Mouse (Mus musculus) forebrain, embryonic 14.5 days (tissue): ENCODE data around the gene Aco1. TPM values are rescaled to one million over a fixed set of nuclear protein-coding genes. Genes with fewer than 3 reads are reported as not detected.

ENCODE experiments used
- ATAC-seq: fragments of 200-750 bp; cut with Nextera tagmentation; 2 replicates; pipeline ENCODE4 v1.8.0; 2017; ENCODE audit warnings: mild to moderate bottlenecking, moderate library complexity
- DNase-seq: peaks from one replicate; pipeline ENCODE4 v3.0.0-alpha.2; 2015; ENCODE audit warnings: low spot score
- H3K27ac ChIP-seq: fragments of 300-500 bp; sonication (generic); 2 replicates; pipeline ENCODE4 v1.5.1; 2014; ENCODE audit warnings: low read depth, mild to moderate bottlenecking, control low read depth, low read length, moderate library complexity
- H3K27me3 ChIP-seq: fragments of 300-500 bp; sonication (generic); replicated peaks from 2 replicates; pipeline ENCODE4 v1.6.1; 2014; ENCODE audit warnings: low read length, control low read depth, mixed read lengths; ENCODE audit not compliant: control insufficient read depth, insufficient read depth
- H3K36me3 ChIP-seq: fragments of 300-500 bp; sonication (generic); 2 replicates; pipeline ENCODE4 v1.6.1; 2014; ENCODE audit warnings: low read length, control low read depth; ENCODE audit not compliant: control insufficient read depth, insufficient read depth
- H3K4me1 ChIP-seq: fragments of 300-500 bp; sonication (generic); 2 replicates; pipeline ENCODE4 v1.6.1; 2014; ENCODE audit warnings: antibody characterized with exemption, low read length, control low read depth; ENCODE audit not compliant: control insufficient read depth, insufficient read depth
- H3K4me2 ChIP-seq: fragments of 300-500 bp; sonication (generic); 2 replicates; pipeline ENCODE4 v1.6.1; 2014; ENCODE audit warnings: mild to moderate bottlenecking, control low read depth, low read length
- H3K4me3 ChIP-seq: fragments of 300-500 bp; sonication (generic); 2 replicates; pipeline ENCODE4 v1.5.1; 2014; ENCODE audit warnings: low read depth, low read length, control low read depth
- H3K9ac ChIP-seq: fragments of 300-500 bp; sonication (generic); 2 replicates; pipeline ENCODE4 v1.6.1; 2014; ENCODE audit warnings: mild to moderate bottlenecking, low read length, control low read depth, moderate library complexity
- H3K9me3 ChIP-seq: fragments of 300-500 bp; sonication (generic); replicated peaks from 2 replicates; pipeline ENCODE4 v1.6.1; 2016; ENCODE audit warnings: low read length, control low read depth, mixed read lengths; ENCODE audit not compliant: control insufficient read depth
- WGBS: fragments of 180-500 bp; shearing (Covaris S2); extraction: QIAGEN DNeasy Blood & Tissue Kit; methylation state at CpG from one replicate; pipeline ENCODE4 v1.1.7; 2014; 5-methylcytosine and 5-hydroxymethylcytosine counted together
- polyA plus RNA-seq: library from polyadenylated mRNA; unstranded; fragments of >200 nt; fragmentation: Nextera tagmentation; extraction: Ambion mirVana; gene quantifications from 2 replicates; pipeline ENCODE4 v1.2.1, GENCODE M21; 2014

Aco1 gene
- polyA plus RNA-seq, 1 experiment from 2014 or later: 50.9 TPM

GRCm38 (mm10) chr4:40153500-40153899, 10.6 kb downstream of the Aco1 start:
- Histone ChIP-seq H3K4me1 (no peaks in the 10 kb centered on the region), H3K27ac (no peak overlapping the region), H3K9me3 (no peaks in the 10 kb centered on the region), H3K4me2 (no peak overlapping the region), H3K27me3 (no peaks in the 10 kb centered on the region), H3K9ac (no peak overlapping the region), H3K36me3 (no peaks in the 10 kb centered on the region), H3K4me3 (no peak overlapping the region)
- DNase-seq (no peak), ATAC-seq (no peak)
- WGBS: 96% methylated on average over 4 of the region's 4 CpGs

GRCm38 (mm10) chr4:40154751-40155150, 11.9 kb downstream of the Aco1 start:
- ATAC-seq: no peak

GRCm38 (mm10) chr4:40155467-40155999, 12.7 kb downstream of the Aco1 start:
- H3K4me3 ChIP-seq: no peak overlapping the region
- WGBS: 93% methylated on average over 13 of the region's 13 CpGs
- H3K27me3 ChIP-seq: no peaks in the 10 kb centered on the region
- no peak overlapping the region for H3K4me2 ChIP-seq
- no peaks in the 10 kb centered on the region for H3K36me3 ChIP-seq
- DNase-seq: no peak
- ATAC-seq: no peak
- no peak overlapping the region for H3K27ac ChIP-seq
- no peaks in the 10 kb centered on the region for H3K4me1 ChIP-seq
- no peaks in the 10 kb centered on the region for H3K9me3 ChIP-seq
- no peak overlapping the region for H3K9ac ChIP-seq

More at GRCm38 (mm10) chr4:40154751-40155150, 11.9 kb downstream of the Aco1 start:
- no peak overlapping the region for H3K4me2 ChIP-seq
- H3K9ac ChIP-seq: no peak overlapping the region
- H3K27ac ChIP-seq: no peak overlapping the region
- H3K4me1 ChIP-seq: no peaks in the 10 kb centered on the region
- no peaks in the 10 kb centered on the region for H3K9me3 ChIP-seq
- WGBS: 94% methylated on average over 4 of the region's 4 CpGs
- H3K36me3 ChIP-seq: no peaks in the 10 kb centered on the region
- H3K27me3 ChIP-seq: no peaks in the 10 kb centered on the region
- no peak overlapping the region for H3K4me3 ChIP-seq
- DNase-seq: no peak

- Histone ChIP-seq H3K9me3 (no peaks in the 10 kb centered on the region; the same call in 1 of the 2 replicates), H3K9ac (no peak overlapping the region), H3K4me3 (no peak overlapping the region), H3K4me2 (no peak overlapping the region), H3K27ac (no peak overlapping the region), H3K4me1 (no peaks in the 10 kb centered on the region), H3K27me3 (no peaks in the 10 kb centered on the region), H3K36me3 (no peaks in the 10 kb centered on the region)
- DNase-seq: no peak
- no peak for ATAC-seq
- WGBS: 93% methylated on average over 2 of the region's 2 CpGs
These were observed 13.3 kb downstream of the Aco1 start for GRCm38 (mm10) chr4:40156153-40156552.

GRCm38 (mm10) chr4:40156582-40157499, 14.0 kb downstream of the Aco1 start:
- ATAC-seq: no peak
- H3K27ac ChIP-seq: no peak overlapping the region
- 68% methylated on average over 18 of the region's 18 CpGs for WGBS

GRCm38 (mm10) chr4:40157500-40158223, 14.8 kb downstream of the Aco1 start:
- Histone ChIP-seq H3K4me3 (no peak overlapping the region), H3K4me2 (no peak overlapping the region), H3K27me3 (no peaks in the 10 kb centered on the region), H3K36me3 (no peaks in the 10 kb centered on the region), H3K27ac (no peak overlapping the region), H3K9ac (no peak overlapping the region), H3K4me1 (no peaks in the 10 kb centered on the region), H3K9me3 (no peaks in the 10 kb centered on the region; the same call in 1 of the 2 replicates)
- no peak for DNase-seq
- ATAC-seq: no peak
- 87% methylated on average over 5 of the region's 5 CpGs for WGBS

More at GRCm38 (mm10) chr4:40156582-40157499, 14.0 kb downstream of the Aco1 start:
- no peak overlapping the region for H3K9ac ChIP-seq
- no peaks in the 10 kb centered on the region; the same call in 1 of the 2 replicates for H3K9me3 ChIP-seq
- H3K27me3 ChIP-seq: no peaks in the 10 kb centered on the region
- H3K36me3 ChIP-seq: no peaks in the 10 kb centered on the region
- DNase-seq: no peak
- H3K4me3 ChIP-seq: no peak overlapping the region
- no peak overlapping the region for H3K4me2 ChIP-seq
- H3K4me1 ChIP-seq: no peaks in the 10 kb centered on the region

GRCm38 (mm10) chr4:40158224-40158540, 15.3 kb downstream of the Aco1 start:
- H3K27ac ChIP-seq: no peak overlapping the region
- H3K9ac ChIP-seq: no peak overlapping the region
- H3K36me3 ChIP-seq: no peaks in the 10 kb centered on the region
- 74% methylated on average over 5 of the region's 5 CpGs for WGBS
- no peaks in the 10 kb centered on the region for H3K27me3 ChIP-seq
- no peak for DNase-seq
- no peak overlapping the region for H3K4me2 ChIP-seq
- H3K4me3 ChIP-seq: no peak overlapping the region
- H3K4me1 ChIP-seq: no peaks in the 10 kb centered on the region
- no peak for ATAC-seq
- no peaks in the 10 kb centered on the region; the same call in 1 of the 2 replicates for H3K9me3 ChIP-seq

GRCm38 (mm10) chr4:40160591-40161434, 17.9 kb downstream of the Aco1 start:
- no peaks in the 10 kb centered on the region for H3K4me1 ChIP-seq

More at GRCm38 (mm10) chr4:40160591-40161434, 17.9 kb downstream of the Aco1 start:
- no peaks in the 10 kb centered on the region for H3K27me3 ChIP-seq
- no peak for ATAC-seq
- H3K9ac ChIP-seq: no peak overlapping the region
- no peak overlapping the region for H3K4me2 ChIP-seq
- DNase-seq: no peak
- WGBS: 97% methylated on average over 8 of the region's 8 CpGs
- no peak overlapping the region for H3K27ac ChIP-seq
- H3K9me3 ChIP-seq: no peaks in the 10 kb centered on the region; the same call in 1 of the 2 replicates
- H3K4me3 ChIP-seq: no peak overlapping the region
- peaks cover 6% of the 10 kb centered on the region; the same call in 1 of the 2 replicates for H3K36me3 ChIP-seq
